Mouse (Mus musculus): ENCODE measurements around the gene Zfp622.

DNA sequence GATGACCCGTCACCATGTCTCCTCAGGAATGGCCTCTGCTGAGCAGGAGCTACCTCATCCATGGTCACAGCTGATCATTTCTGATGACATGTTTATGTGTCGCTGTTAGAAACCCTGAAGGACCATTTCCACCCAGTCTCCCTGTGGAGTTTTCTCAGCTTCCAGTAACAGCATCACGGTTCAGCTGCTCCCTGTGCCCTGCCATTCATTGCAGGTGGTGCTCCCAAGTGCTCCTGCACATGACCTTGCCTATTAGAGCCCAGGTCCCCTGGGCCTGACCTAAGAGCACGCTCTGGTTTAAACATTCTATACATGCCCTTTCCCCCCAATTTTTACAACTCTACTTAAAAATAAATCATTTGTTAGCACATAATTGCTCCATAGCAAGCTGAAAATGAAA, 28.7 kb downstream of the Zfp622 start:
- TF ChIP-seq CTCF (IDR thresholded peaks at IDR 0.05; ENCODE audit: borderline replicate concordance, insufficient read depth, low read depth, low read length) (no peak), POLR2A (IDR thresholded peaks at IDR 0.05; ENCODE audit: borderline replicate concordance, insufficient read depth, low read length) (no peak)
